Mouse (Mus musculus) thymus, adult 2 months (tissue): ENCODE measurements around the gene Fam135a. TPM values are rescaled to one million over a fixed set of nuclear protein-coding genes. Genes with fewer than 3 reads are reported as not detected.

ENCODE experiments used
- DNase-seq: peaks from one replicate; pipeline ENCODE4 v3.0.0; 2021
- H3K27ac ChIP-seq: fragments of 200-500 bp; 2 replicates; pipeline ENCODE4 v1.5.1; 2012; ENCODE audit warnings: low read length, control low read depth; ENCODE audit not compliant: control insufficient read depth, insufficient read depth
- H3K27me3 ChIP-seq: fragments of 200-500 bp; 2 replicates; pipeline ENCODE4 v1.6.1; 2012; ENCODE audit warnings: mild to moderate bottlenecking, low read length, moderate library complexity, mixed read lengths; ENCODE audit not compliant: control insufficient read depth, insufficient read depth
- H3K36me3 ChIP-seq: fragments of 200-500 bp; 2 replicates; pipeline ENCODE4 v1.6.1; 2012; ENCODE audit warnings: mild to moderate bottlenecking, low read length, moderate library complexity; ENCODE audit not compliant: control insufficient read depth, insufficient read depth
- H3K4me1 ChIP-seq: fragments of 200-500 bp; replicated peaks from 2 replicates; pipeline ENCODE4 v1.6.1; 2012; ENCODE audit warnings: low read length; ENCODE audit not compliant: control insufficient read depth, insufficient read depth
- H3K4me3 ChIP-seq: fragments of 200-500 bp; 2 replicates; pipeline ENCODE4 v1.5.1; 2012; ENCODE audit warnings: mild to moderate bottlenecking, low read length, control low read depth, moderate library complexity; ENCODE audit not compliant: control insufficient read depth, insufficient read depth
- CTCF ChIP-seq: fragments of 200-500 bp; IDR thresholded peaks from 2 replicates; pipeline ENCODE4 v1.5.1; 2012; ENCODE audit warnings: mild to moderate bottlenecking, control low read depth, low read length, moderate library complexity, borderline replicate concordance; ENCODE audit not compliant: control insufficient read depth, poor library complexity, insufficient read depth; ENCODE audit errors: extremely low read depth
- POLR2A ChIP-seq: fragments of 200-500 bp; IDR thresholded peaks from 2 replicates; pipeline ENCODE4 v1.6.1; 2012; ENCODE audit warnings: mild to moderate bottlenecking, low read length, control low read depth, moderate library complexity; ENCODE audit not compliant: control insufficient read depth, poor library complexity, insufficient read depth; ENCODE audit errors: extremely low read depth
- WGBS: fragments of 180-500 bp; shearing (Covaris S2); methylation state at CpG from one replicate; pipeline ENCODE4 v1.1.7; 2018; 5-methylcytosine and 5-hydroxymethylcytosine counted together
- polyA plus RNA-seq: library from polyadenylated mRNA; depleted of rRNA; stranded (reverse); fragments of >200 nt; gene quantifications from 2 replicates; pipeline ENCODE4 v1.2.3, GENCODE M21; 2012; rRNA removed

Fam135a gene
- polyA plus RNA-seq, 1 experiment: 1.1 TPM

DNA sequence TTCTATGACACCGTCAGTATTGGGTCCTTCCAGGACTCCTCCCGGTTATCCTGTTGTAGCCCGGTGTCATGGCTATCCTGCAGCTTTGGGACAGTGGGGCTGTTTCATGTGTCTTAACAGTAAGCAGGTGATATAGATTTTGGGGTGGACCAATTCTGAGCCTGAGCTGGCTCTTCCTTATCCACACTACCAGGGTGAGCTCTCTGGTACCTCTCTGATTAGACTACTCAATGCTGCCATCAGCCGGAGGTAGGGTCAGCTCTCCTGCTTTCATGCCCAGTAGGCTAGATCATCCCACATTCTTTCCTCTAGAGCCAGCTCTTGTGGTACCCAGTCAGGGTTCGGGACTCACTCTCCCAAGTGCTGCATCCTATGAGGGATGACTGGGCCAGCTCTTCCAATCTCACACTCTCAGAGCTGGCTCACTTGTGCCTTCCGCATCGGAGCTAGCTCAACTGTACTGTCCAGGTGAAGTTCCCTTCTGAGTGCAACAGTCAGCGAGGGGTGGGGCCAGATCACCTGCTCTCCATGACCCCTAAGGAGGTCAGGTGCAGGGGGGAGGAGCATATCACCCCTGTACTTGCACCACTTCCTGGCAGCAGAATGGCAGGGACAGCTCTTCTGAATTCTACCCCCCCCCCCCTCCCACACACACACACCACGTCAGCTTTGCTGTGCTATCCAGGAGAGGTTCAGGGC is 132.0 kb downstream of the Fam135a start:
- WGBS: 87% methylated on average over 9 of the region's 9 CpGs

GRCm38 (mm10) chr1:23966226-23966625 is 133.9 kb downstream of the Fam135a start:
- Histone ChIP-seq H3K27ac (no peak overlapping the region), H3K36me3 (no peaks in the 10 kb centered on the region), H3K27me3 (no peaks in the 10 kb centered on the region), H3K4me3 (no peak overlapping the region), H3K4me1 (no peaks in the 10 kb centered on the region)
- WGBS: 79% methylated on average over 1 of the region's 1 CpGs
- TF ChIP-seq CTCF (no peak), POLR2A (no peak)
- DNase-seq: no peak

More for the DNA sequence above, 132.0 kb downstream of the Fam135a start:
- Histone ChIP-seq H3K27me3 (no peaks in the 10 kb centered on the region), H3K27ac (no peak overlapping the region), H3K4me3 (no peak overlapping the region), H3K4me1 (no peaks in the 10 kb centered on the region), H3K36me3 (no peaks in the 10 kb centered on the region)
- no peak for DNase-seq
- TF ChIP-seq POLR2A (no peak), CTCF (no peak)

Other genes with a start within 250 kb of the Fam135a start
- gene Smap1, start 178.0 kb downstream of the Fam135a start, polyA plus RNA-seq: 37.5 and 43.7 TPM in 2 replicates
- gene Sdhaf4, start 94.7 kb downstream of the Fam135a start, polyA plus RNA-seq: 4.0 and 6.7 TPM in 2 replicates
- gene Col9a1, start 77.3 kb upstream of the Fam135a start, polyA plus RNA-seq: 0.14 and 0.15 TPM in 2 replicates